Mouse (Mus musculus): ENCODE measurements around the gene Tmem232.
A peak's percentile ranks its signal among the peaks of the same experiment; 100 is the strongest.
"Not testable (repeated sequence)": the region's sequence is repeated elsewhere in the genome, so short reads cannot be mapped to it uniquely, and the experiment has no call there.

The Tmem232 gene

DNA sequence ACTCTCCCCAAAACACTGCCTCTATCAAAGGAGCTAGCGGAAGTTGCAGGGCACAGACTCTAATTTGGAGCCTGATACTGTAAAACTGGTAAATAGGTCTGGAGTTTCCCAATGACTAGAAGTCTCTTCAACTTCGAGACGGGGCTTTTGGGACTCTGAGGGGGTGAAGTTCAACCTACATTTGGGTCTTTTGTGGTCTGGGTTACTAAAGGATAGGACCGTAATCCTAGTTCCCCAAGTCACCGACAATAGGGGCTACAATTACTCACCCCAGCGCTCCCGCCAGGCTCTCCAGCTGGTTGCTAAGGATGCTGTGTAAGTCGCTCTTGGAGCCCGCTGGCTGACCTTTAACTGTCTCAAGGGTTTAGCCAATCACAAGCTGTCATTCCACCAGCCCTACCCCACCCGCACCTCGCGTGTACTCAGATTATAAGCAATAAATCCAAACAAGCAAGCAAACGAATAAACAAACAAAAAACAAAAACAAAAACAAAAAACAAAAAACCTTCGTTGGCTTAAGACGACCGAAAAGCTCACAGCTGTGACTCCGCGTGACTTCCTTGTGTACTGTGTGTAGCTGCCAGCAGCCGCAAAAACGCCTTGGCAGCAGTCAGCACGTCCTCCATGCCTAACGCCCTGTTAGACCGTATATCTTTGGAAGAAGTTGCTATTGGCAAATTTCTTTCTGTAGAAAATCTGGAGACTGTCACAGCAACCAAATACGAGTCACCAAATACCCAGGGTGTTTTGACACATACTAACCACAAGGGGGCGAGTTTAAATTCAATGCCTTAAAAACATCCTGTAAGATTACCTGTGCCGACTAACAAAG lies at the start of gene Tmem232:
TSS of gene Tmem232 (minus strand) at position 342 of the 832 bp plus-strand sequence.
- peak; percentile 51 for DNase-seq

DNA sequence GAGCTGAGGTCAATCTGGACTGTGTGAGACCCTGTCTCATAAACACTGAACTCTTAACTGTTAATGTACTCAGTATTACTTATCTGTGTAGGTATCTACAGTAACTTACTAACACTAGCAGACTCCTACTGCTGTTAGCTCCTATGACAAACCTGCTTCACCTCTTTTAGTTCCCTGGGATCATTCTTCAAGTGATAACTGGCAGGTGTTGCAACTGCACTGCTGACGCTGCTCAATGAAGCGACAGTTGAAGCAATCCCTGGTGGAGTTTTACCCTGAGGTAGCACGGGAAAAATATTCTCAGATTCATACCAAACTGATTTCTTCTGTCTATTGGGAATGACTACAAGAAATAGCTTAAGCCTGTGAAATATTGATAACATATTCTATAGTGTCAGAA lies 46.3 kb upstream of the Tmem232 start:
- DNase-seq, result no peak

DNA sequence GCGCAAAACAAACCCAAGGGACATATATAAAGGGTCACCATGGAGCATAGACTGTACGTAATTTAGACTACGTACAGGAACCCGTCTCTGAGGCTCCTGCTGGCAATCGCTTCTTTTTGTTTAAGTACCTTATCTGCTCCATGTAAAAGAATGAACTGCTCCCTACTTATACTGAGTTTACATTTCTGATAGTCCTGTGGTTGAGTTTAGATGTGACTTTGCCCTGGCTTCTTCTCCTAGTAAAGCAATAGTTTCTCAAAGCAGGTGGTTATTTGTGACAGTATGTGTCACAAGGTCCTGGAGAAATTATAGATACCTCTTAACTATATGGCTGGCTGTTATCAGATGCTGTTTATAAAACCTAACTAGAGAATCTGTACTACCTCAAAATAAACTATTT lies 40.9 kb upstream of the Tmem232 start:
- no peak for DNase-seq

DNA sequence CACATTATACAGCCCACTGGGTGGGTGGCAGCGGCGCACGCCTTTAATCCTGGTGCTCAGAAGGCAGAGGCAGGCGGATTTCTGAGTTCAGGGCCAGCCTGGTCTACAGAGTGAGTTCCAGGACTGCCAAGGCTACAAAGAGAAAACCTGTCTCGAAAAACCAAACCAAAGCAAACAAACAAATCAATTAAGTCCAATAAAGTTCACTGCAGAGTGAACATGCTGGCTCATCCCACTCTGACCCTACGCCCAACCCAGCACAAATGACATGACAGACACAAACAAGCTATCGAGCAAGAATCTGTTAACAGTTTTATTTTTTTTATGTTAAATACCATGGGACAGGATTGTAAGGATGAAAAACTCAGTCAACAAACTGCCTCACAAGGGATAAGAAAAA lies 39.2 kb upstream of the Tmem232 start:
- no peak for DNase-seq

DNA sequence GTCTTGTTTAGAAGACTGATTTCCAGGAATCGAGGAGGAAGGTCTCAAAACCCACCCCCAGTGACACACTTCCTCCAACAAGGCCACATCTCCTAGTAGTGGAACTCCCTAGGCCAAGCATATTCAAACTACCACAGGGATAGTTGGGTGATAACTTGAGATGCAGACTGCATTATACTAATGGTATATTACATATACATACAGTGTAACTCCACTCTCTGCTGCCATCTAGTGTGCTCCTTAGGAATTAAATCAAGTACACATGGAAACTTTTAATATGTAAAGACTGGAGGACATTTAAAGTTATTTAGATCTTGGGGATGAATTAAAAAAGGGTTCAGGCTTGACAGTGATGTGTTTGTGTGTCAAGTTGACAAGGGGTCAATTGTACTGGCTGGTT lies 34.8 kb upstream of the Tmem232 start:
- no peak for DNase-seq

DNA sequence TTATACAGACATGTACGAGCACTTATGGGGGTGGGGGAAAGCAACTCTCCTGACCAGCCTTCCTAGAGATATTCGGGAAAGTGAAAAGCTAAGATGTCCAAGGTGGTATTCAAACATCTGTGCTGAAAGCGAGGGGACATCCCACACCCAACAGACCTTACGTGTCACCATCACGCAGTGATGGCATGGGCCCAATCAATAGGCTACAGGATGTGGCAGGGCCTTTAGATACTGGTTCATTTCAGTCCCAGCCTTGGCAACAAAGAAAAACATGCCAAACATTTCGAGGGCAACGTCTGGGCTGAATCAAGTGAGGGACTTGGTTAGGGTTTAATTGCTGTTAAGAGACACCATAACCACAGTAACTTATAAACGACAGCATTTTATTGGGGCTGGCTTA lies 34.3 kb upstream of the Tmem232 start:
- no peak for DNase-seq

DNA sequence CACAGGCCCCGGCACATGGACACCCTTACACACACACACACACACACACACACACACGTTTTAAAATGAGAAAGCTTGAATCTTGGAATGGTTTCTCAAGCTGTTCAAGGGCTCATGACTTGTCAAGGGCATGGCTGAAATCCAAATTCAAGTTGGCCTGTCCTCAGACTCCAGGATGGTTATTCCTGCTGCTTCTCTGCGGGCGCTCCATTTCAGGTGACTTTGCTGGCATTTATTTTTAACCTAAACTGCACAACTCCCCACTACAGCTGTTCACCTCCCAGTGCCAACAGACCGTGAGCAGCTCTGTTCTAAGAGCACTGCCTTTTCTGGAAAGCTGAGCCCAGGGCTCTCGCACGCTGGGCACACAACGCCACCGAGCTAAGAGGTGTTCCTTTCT lies 31.3 kb upstream of the Tmem232 start:
- DNase-seq, result no peak

DNA sequence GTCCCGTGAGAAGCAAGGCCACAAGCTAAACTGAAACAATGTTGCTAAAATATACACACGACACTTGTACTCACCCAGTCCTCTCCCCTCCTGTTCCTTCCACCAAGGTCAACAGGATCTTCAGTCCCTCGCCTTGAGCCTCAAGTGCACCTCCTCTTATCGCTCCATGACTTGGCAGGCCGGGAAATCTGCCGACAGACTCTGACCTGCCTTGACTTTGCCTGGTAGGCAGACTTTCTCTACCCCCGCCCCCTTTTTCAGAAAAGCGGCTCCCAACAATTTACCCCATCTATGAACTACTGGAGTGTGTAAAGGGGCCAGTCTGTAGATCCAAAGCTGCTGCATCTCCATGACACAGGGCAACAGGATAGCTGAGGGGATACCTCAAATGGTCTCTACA lies 30.9 kb upstream of the Tmem232 start:
- DNase-seq, result no peak

DNA sequence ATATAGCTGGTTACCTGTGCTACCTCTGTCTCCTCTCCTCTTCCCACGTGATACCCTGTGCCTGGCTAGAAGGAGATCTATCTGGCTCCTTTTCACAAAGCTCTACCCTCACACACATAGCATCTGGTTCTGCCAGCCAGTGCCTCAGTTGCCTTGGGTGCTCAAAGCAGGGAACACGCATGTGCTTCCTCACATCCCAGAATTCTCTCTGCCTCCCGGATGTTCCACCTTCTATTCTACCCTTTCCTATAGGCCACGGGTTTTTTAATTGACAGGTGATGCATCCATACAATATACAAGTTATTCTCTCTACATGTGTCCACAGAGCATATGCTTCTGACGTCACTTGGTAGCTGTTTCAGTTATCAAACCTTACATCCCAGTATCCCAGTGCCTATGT lies 23.6 kb upstream of the Tmem232 start:
- no peak for DNase-seq

DNA sequence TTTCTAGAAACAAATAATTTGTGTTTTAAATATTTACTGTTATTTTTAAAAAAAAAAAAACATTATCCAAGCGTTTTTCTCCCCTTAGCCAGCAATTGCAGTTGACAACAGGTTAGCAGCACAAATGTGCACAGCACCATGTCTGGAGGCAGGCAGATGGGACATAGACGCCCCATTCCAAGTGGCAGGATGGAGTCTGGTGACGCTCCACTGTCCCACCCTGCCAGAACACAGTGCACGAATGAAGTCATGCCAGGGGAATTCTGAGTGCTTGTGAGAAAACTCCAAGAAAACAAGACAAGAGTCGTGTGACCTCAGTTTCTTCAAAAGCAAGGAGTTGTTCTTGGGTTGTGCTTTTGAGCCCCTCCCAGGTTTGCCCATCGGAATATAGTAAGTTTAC lies 22.8 kb upstream of the Tmem232 start:
- no peak for DNase-seq

DNA sequence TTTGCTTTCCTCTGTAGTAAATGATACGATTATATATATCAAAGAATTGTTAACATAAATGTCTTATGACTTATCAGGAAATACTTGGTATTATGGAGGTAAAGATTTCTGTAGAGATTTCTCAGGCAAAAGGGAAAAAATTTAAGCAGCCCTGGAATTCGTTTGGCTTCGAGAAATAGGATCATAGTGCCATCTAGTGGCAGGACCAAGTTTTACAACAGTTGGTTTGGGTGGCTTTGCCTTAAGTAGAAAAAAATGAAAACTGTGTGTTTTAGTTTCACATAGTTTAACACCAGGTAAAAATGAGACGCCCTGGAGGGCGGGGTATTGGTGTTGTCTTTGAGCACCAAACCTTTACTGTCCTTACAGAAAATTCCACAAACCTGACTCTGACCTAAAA lies 22.2 kb upstream of the Tmem232 start:
- peak; percentile 64 for DNase-seq

DNA sequence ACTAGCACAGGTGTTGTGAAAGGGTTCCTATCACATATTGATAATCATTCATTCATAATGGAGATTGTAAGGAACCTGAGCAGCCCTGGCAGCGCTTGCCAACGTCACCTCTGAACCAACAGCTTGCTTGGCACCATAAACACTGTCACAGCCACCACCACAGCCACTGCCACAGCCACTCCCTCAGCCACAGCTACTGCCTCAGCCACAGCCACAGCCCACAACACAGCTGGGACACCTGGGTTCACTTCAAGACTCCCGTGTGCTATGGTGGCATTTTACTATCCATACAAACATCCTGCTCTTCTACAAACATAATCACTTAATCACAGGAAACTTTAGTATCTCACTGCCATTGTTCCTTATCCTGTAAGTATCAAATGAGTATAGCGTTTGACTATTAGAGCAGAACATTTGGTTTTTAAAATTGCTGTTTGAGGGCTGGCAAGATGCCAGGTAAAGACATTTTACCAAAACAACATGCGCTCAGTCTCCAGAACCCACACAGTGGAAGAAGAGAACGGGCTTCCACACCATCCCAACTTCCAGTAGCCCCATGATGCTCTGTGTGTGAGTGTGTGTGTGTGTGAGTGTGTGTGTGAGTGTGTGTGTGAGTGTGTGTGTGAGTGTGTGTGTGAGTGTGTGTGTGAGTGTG lies 20.9 kb upstream of the Tmem232 start:
- DNase-seq, result no peak

DNA sequence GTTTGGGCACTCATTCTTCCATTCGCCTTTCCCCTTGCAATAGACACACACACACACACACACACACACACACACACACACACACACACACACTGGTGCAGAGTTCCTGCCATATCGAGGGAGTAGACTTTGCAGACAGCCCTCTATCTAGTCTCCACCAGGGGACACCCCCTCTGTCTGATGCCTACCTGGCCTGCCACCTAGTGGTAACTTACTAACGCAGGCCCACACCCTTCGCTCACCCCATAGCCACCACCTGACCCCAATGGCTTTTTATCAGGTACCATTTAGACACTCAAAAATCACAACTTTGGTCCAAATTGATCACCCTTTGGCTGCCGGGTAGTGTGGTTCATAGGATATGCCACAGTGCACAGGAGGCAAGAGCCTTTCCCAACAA lies 18.7 kb upstream of the Tmem232 start:
- no peak for DNase-seq

DNA sequence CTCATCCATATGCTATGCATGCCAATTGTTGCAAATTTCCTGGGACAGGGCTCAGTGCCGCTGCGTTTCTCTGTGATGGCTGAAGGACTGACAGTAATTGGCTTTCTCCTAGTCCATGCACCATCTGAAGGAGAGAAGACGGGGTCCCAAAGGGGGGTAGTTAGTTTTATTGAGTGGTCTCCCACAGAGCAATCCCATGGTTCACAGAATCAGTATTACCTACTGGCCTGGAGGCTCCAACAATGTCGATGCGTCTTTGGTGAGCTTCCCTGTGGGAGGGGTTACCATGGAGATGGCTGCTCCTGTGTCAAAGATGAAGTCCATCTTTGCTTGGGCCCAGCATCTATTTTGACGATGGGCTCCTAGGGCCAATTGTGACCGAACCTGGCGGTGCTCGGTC lies 18.2 kb upstream of the Tmem232 start:
- DNase-seq, result no peak

DNA sequence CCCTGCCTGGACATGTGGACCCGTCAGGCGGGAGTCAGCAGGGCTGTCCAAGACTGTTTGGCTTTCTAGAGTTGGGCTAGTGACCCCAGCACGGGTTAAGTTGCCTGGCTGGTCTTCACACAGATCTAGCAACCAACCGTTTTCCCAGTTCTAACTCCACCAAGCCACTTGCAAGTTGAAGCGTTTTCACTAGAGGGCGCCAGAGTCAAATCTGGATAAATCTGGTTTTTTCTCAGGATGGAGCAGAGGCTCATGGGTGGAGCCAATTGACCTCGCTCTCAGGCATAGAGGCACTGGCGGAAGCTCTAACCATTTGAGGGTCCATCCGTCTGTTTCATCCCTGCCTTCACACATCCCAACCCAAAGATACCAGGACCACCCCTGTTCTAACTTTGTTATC lies 17.6 kb upstream of the Tmem232 start:
- DNase-seq, result peak; percentile 64

DNA sequence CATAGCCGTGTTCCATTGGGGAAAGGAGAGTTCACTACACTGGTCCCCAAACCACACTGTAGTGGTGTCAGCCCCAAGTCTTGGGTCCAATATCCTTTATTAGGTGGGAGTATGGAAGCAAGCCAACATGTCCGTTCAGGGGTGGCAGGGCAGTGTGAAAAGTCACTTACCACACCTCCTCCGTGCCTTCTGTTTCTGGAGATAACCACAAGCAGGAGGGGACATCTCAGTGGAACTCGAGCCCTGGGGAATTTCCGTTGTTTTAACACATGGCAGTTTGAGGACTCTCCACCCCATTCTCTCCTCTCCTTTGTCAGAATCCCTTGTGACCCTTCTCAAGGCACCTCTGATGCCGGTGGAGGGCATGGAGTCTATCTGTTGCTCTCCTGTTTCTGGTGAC lies 16.6 kb upstream of the Tmem232 start:
- no peak for DNase-seq

DNA sequence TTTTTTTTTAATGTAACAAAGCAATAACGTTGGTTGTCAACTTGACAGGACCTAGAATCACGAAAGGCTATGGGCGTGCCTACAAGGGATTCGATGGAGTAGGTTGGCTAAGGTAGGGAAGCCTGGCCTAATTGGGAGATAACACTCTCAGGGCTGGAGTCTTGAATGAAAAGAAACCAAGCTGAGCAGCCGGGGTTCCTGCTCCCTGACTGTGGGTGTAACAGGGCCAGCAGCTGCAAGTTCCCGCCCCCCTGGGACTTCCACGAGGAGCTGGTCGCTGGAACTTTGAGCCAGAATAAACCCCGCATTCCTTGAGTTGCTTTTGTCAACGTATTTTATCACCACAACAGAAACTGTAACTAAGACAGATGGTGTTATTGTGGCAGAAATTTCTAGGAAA lies 16.2 kb upstream of the Tmem232 start:
- DNase-seq, result no peak

DNA sequence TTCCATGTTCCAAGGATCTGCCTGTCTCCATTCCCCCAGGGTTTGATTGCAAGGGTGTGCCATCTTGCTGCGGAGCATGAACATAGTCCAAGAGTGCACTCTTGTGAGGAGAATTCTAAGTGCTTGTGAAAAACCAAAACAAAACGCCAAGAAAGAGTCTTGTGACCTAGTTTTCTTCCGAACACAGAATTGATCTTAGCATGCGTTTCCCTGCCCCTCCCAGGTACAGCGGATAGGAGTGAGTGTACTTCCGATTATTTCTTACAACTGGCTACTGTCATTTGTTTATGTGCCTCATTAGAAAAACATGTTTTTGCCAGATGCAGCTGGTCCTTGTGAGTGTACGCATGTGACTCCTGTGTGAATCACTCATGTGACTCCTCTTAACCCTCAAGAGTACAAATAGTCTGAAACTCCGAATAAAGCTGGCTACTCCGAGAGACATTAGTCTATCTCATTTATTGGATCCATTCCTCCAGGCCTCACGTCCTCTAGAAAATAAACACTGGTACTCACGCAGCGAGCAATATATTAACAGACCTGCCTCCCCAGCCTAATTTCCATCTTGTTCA lies 11.9 kb upstream of the Tmem232 start:
- DNase-seq, result no peak

DNA sequence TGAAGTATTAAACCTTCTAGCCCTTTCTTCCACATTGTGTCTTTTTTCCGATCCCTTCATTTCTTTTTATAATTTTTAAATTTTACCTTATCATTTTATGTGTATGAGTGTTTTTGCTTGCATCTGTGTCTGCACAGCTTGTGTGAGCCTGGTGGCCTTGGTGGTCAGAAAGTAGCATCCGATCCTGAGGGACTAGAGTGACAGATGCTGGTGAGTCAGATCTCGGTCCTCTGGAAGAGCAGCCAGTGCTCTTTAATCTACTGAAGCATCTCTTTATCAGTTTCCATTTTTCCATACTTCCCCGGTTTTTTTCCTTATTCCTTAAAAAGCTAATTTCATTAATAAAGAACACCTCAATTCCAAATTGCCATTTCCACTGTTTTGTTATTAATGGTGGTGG lies 9.8 kb upstream of the Tmem232 start:
- DNase-seq, result no peak

DNA sequence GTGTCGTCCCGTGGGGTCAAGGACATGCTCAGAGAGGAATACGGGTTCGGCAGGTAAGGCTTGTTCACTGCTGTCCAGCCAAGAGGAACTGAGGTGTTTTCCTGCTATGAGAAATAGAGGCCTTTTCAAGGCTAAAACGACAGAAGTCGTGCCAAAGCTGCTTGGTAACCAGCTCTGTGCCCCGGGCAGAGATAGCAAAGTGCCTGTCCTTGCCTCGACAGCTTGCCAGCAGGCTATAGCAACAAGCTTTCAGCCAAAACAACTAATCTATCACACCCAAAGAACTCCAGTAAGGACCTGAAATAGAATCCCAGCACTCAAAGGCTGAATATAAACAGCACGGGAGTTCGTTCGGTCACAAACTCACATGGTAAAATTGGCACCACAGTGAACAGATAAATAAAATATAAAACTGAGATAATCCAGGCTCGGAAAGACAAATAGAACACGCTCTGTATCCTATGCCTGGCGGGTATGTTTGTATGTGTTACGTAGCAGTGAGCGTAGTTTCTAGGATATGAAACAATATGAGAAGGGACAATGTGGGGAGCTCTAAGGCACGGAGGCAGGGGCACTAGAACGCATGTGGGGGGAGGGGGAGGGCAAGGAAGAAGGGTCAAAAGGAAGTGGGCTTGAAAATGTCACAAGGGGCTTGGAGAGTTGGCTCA lies 8.2 kb upstream of the Tmem232 start:
- DNase-seq, result no peak

DNA sequence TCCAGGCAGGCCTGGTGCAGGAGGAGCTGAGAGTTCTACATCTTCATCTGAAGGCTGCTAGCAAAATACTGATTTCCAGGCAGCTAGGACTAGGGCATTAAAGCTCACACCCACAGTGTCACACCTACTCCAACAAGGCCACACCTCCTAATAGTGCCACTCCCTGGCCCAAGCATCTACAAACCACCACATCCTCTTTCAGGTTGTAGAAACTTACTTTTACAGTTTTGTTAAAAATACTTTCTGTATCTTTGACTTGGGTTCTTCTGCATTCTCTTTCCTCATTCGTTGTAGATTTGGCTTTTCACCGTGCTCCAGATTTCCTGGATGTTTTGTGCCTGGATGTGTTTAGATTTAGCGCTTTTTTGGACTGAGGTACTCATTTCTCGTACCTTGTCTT lies 5.6 kb upstream of the Tmem232 start:
- not testable (repeated sequence) for DNase-seq

DNA sequence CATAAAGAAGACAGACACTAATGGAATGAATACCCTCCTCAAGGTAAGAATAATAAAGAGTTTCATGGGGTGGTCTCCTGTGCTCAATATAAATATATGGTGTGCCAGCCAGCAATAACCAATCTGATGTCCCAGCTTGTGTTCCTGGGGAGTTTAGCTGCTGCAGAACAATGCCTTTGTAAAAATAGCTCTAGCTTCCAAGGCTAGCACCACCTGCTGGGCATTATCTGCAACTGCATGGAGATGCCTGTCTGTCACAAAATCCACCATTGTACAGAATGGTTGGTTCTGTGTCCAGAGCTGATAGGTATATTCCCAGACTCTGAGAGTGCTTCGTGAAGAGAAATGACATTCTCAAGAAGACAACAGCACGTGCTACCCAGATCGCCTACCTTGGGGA lies 4.4 kb downstream of the Tmem232 start:
- DNase-seq, result peak; percentile 54

DNA sequence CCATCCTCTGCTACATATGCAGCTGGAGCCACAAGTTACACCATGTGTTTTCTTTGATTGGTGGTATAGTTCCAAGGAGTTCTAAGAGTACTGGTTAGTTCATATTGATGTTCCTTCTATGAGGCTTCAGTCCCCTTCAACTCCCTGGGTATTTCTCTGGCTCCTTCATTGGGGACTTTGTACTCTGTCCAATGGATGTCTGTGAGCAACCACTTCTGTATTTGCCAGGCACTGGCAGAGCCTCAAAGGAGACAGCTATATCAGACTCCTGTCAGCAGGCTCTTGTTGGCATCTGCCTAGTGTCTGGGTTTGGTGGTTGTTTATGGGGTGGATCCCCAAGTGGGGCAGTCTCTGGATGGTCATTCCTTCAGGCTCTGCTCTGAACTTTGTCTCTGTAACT lies 8.2 kb downstream of the Tmem232 start:
- not testable (repeated sequence) for DNase-seq

DNA sequence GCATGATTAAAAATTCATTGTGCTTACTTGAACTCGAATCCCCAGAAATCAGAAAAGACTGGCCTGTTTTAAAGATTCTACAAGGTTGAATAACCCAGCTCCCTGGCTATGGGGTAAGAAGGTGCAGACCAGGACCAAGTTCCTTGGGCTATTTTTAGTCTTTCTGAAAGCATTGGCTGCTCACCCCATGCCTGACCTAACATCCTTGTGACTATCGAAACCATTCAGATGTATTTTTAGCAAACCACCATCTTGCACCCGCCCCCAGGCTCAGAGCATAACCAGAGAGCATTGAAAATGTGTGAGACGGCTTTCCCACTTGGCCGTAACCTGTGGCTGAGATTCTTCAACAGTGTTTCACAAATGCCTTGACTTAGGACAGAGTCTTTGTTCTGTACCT lies 13.1 kb downstream of the Tmem232 start:
- no peak for DNase-seq
